Comparison of ENCODE assay signal across 10 mouse cellular contexts in genomic region chr3:53109879-53110278, GRCm38 (mm10).
DNase-seq lines count a peak whose midpoint lies in the region.
"Had no signal": no experiment of that assay in that cellular context is flagged by ENCODE, and none has a peak within 500 bp of the region (broad histone marks: within the 10 kb centered on the region; RNA-seq: fewer than 3 reads in every experiment).

No protein-coding gene starts in this region.

- intact Hi-C loops in heart, postnatal 36 days (cut with DNase I): no loop called here

- DNase-seq in heart, adult 18-20 months: peak; percentile 34 to 41
- DNase-seq in heart, postnatal 36 days: no peak
- DNase-seq in 3134 (ENCODE audit: extremely low read depth, insufficient read length, low spot score): peak; percentile 48
- peak; percentile 98 for DNase-seq in Muller cell, postnatal 12 days (ENCODE audit: inconsistent ontology term)
- peak; percentile 55 to 58 for DNase-seq in lung, adult 18-20 months
- DNase-seq in adrenal gland, postnatal 10 days: no peak
- DNase-seq in adrenal gland, adult (ENCODE audit: inconsistent age in 2 of 2, low spot score in 1 of 2): no peak
- DNase-seq in thymus, postnatal 10 days (ENCODE audit: low spot score in 2 of 2): no peak
- DNase-seq: adrenal gland, postnatal 25 days; cerebellum, postnatal 10 days had no signal

Comparison
In these comparisons a context has a peak if more than half of its experiments do, and no peak if none do; other contexts are left out.
1. DNase-seq: peak in heart, adult 18-20 months (2 of 2), 3134 (single experiment), Muller cell, postnatal 12 days (single experiment) and lung, adult 18-20 months (2 of 2); none in heart, postnatal 36 days (0 of 2), adrenal gland, postnatal 10 days (single experiment), adrenal gland, adult (0 of 2) and thymus, postnatal 10 days (0 of 2).